Mouse (Mus musculus): ENCODE data around the gene Rgs6. TPM values are rescaled to one million over a fixed set of nuclear protein-coding genes. Genes with fewer than 3 reads are reported as not detected.

Rgs6 gene
- polyA plus RNA-seq, 1 experiment from 2014 or later, result 1.2 TPM

- no peak for ATAC-seq
Observed at GRCm38 (mm10) chr12:82973771-82974170, 385.7 kb downstream of the Rgs6 start.

GRCm38 (mm10) chr12:82978275-82978674, 390.2 kb downstream of the Rgs6 start:
- H3K9ac ChIP-seq (ENCODE audit: low read depth, low read length), result no peak overlapping the region
- H3K4me1 ChIP-seq (replicated peaks; ENCODE audit: control insufficient read depth, insufficient read depth, low read length), result no peaks in the 10 kb centered on the region
- H3K9me3 ChIP-seq (ENCODE audit: control insufficient read depth), result no peaks in the 10 kb centered on the region
- H3K27me3 ChIP-seq (replicated peaks; ENCODE audit: control insufficient read depth, insufficient read depth, low read length), result no peaks in the 10 kb centered on the region
- H3K36me3 ChIP-seq (ENCODE audit: control insufficient read depth, insufficient read depth), result no peaks in the 10 kb centered on the region
- no peak overlapping the region for H3K27ac ChIP-seq (ENCODE audit: low read depth, low read length)
- no peak overlapping the region for H3K4me2 ChIP-seq (replicated peaks; ENCODE audit: low read depth)
- no peak for ATAC-seq
- 78% methylated on average over 3 of the region's 3 CpGs for WGBS
- no peak overlapping the region for H3K4me3 ChIP-seq (ENCODE audit: low read depth, low read length)
- TF ChIP-seq CTCF (IDR thresholded peaks at IDR 0.05; ENCODE audit: low read depth), result no peak

More at GRCm38 (mm10) chr12:82973771-82974170, 385.7 kb downstream of the Rgs6 start:
- H3K9ac ChIP-seq (ENCODE audit: low read depth, low read length), result no peak overlapping the region
- no peak overlapping the region for H3K4me2 ChIP-seq (replicated peaks; ENCODE audit: low read depth)
- no peaks in the 10 kb centered on the region for H3K36me3 ChIP-seq (ENCODE audit: control insufficient read depth, insufficient read depth)
- TF ChIP-seq CTCF (IDR thresholded peaks at IDR 0.05; ENCODE audit: low read depth), result no peak
- H3K27ac ChIP-seq (ENCODE audit: low read depth, low read length), result no peak overlapping the region
- H3K9me3 ChIP-seq (ENCODE audit: control insufficient read depth), result no peaks in the 10 kb centered on the region
- H3K4me1 ChIP-seq (replicated peaks; ENCODE audit: control insufficient read depth, insufficient read depth, low read length), result no peaks in the 10 kb centered on the region
- no peak overlapping the region for H3K4me3 ChIP-seq (ENCODE audit: low read depth, low read length)
- no peaks in the 10 kb centered on the region for H3K27me3 ChIP-seq (replicated peaks; ENCODE audit: control insufficient read depth, insufficient read depth, low read length)
- 96% methylated on average over 3 of the region's 3 CpGs for WGBS

- H3K4me3 ChIP-seq (ENCODE audit: low read depth, low read length), result no peak overlapping the region
- 92% methylated on average over 4 of the region's 4 CpGs for WGBS
Observed at GRCm38 (mm10) chr12:82982716-82983115, 394.6 kb downstream of the Rgs6 start.

GRCm38 (mm10) chr12:82985300-82985699, 397.2 kb downstream of the Rgs6 start:
- 77% methylated on average over 8 of the region's 8 CpGs for WGBS
- Histone ChIP-seq H3K9ac (ENCODE audit: low read depth, low read length) (no peak overlapping the region), H3K4me1 (replicated peaks; ENCODE audit: control insufficient read depth, insufficient read depth, low read length) (no peaks in the 10 kb centered on the region)

More at GRCm38 (mm10) chr12:82982716-82983115, 394.6 kb downstream of the Rgs6 start:
- H3K27ac ChIP-seq (ENCODE audit: low read depth, low read length), result no peak overlapping the region
- no peaks in the 10 kb centered on the region for H3K27me3 ChIP-seq (replicated peaks; ENCODE audit: control insufficient read depth, insufficient read depth, low read length)
- no peaks in the 10 kb centered on the region for H3K4me1 ChIP-seq (replicated peaks; ENCODE audit: control insufficient read depth, insufficient read depth, low read length)
- no peak for ATAC-seq
- H3K9me3 ChIP-seq (ENCODE audit: control insufficient read depth), result no peaks in the 10 kb centered on the region
- TF ChIP-seq CTCF (IDR thresholded peaks at IDR 0.05; ENCODE audit: low read depth), result no peak
- H3K4me2 ChIP-seq (replicated peaks; ENCODE audit: low read depth), result no peak overlapping the region
- no peaks in the 10 kb centered on the region for H3K36me3 ChIP-seq (ENCODE audit: control insufficient read depth, insufficient read depth)
- no peak overlapping the region for H3K9ac ChIP-seq (ENCODE audit: low read depth, low read length)

GRCm38 (mm10) chr12:82987661-82988060, 399.6 kb downstream of the Rgs6 start:
- WGBS, result 92% methylated on average over 1 of the region's 1 CpGs
- Histone ChIP-seq H3K36me3 (ENCODE audit: control insufficient read depth, insufficient read depth) (no peaks in the 10 kb centered on the region), H3K27ac (ENCODE audit: low read depth, low read length) (no peak overlapping the region), H3K4me3 (ENCODE audit: low read depth, low read length) (no peak overlapping the region), H3K27me3 (replicated peaks; ENCODE audit: control insufficient read depth, insufficient read depth, low read length) (no peaks in the 10 kb centered on the region), H3K9me3 (ENCODE audit: control insufficient read depth) (no peaks in the 10 kb centered on the region), H3K9ac (ENCODE audit: low read depth, low read length) (no peak overlapping the region), H3K4me2 (replicated peaks; ENCODE audit: low read depth) (no peak overlapping the region), H3K4me1 (replicated peaks; ENCODE audit: control insufficient read depth, insufficient read depth, low read length) (no peaks in the 10 kb centered on the region)
- TF ChIP-seq CTCF (IDR thresholded peaks at IDR 0.05; ENCODE audit: low read depth), result no peak
- no peak for ATAC-seq

More at GRCm38 (mm10) chr12:82985300-82985699, 397.2 kb downstream of the Rgs6 start:
- no peak overlapping the region for H3K4me2 ChIP-seq (replicated peaks; ENCODE audit: low read depth)
- no peak overlapping the region for H3K4me3 ChIP-seq (ENCODE audit: low read depth, low read length)
- no peaks in the 10 kb centered on the region for H3K27me3 ChIP-seq (replicated peaks; ENCODE audit: control insufficient read depth, insufficient read depth, low read length)
- no peak for TF ChIP-seq CTCF (IDR thresholded peaks at IDR 0.05; ENCODE audit: low read depth)
- no peaks in the 10 kb centered on the region for H3K9me3 ChIP-seq (ENCODE audit: control insufficient read depth)
- H3K27ac ChIP-seq (ENCODE audit: low read depth, low read length), result no peak overlapping the region
- no peaks in the 10 kb centered on the region for H3K36me3 ChIP-seq (ENCODE audit: control insufficient read depth, insufficient read depth)
- ATAC-seq, result no peak

GRCm38 (mm10) chr12:82993905-82994304, 405.8 kb downstream of the Rgs6 start:
- Histone ChIP-seq H3K4me2 (replicated peaks; ENCODE audit: low read depth) (no peak overlapping the region), H3K9ac (ENCODE audit: low read depth, low read length) (no peak overlapping the region), H3K4me3 (ENCODE audit: low read depth, low read length) (no peak overlapping the region), H3K4me1 (replicated peaks; ENCODE audit: control insufficient read depth, insufficient read depth, low read length) (no peaks in the 10 kb centered on the region), H3K36me3 (ENCODE audit: control insufficient read depth, insufficient read depth) (no peaks in the 10 kb centered on the region), H3K9me3 (ENCODE audit: control insufficient read depth) (no peaks in the 10 kb centered on the region), H3K27me3 (replicated peaks; ENCODE audit: control insufficient read depth, insufficient read depth, low read length) (no peaks in the 10 kb centered on the region), H3K27ac (ENCODE audit: low read depth, low read length) (no peak overlapping the region)
- 54% methylated on average over 4 of the region's 4 CpGs for WGBS
- TF ChIP-seq CTCF (IDR thresholded peaks at IDR 0.05; ENCODE audit: low read depth), result no peak
- no peak for ATAC-seq

- ATAC-seq, result no peak
- Histone ChIP-seq H3K4me2 (replicated peaks; ENCODE audit: low read depth) (no peak overlapping the region), H3K9me3 (ENCODE audit: control insufficient read depth) (no peaks in the 10 kb centered on the region), H3K27ac (ENCODE audit: low read depth, low read length) (no peak overlapping the region), H3K9ac (ENCODE audit: low read depth, low read length) (no peak overlapping the region), H3K36me3 (ENCODE audit: control insufficient read depth, insufficient read depth) (no peaks in the 10 kb centered on the region), H3K4me1 (replicated peaks; ENCODE audit: control insufficient read depth, insufficient read depth, low read length) (0 out of 2 replicates have a peak, but pooled peaks cover 3% of the 10 kb centered on the region), H3K4me3 (ENCODE audit: low read depth, low read length) (no peak overlapping the region), H3K27me3 (replicated peaks; ENCODE audit: control insufficient read depth, insufficient read depth, low read length) (no peaks in the 10 kb centered on the region)
- WGBS, result 50% methylated on average over 4 of the region's 4 CpGs
- no peak for TF ChIP-seq CTCF (IDR thresholded peaks at IDR 0.05; ENCODE audit: low read depth)
Observed at GRCm38 (mm10) chr12:82996775-82997174, 408.7 kb downstream of the Rgs6 start.
